Mouse (Mus musculus): ENCODE results near the gene B3gntl1.

- no peak for TF ChIP-seq CTCF (IDR thresholded peaks at IDR 0.05; ENCODE audit: control insufficient read depth, insufficient read depth, insufficient replicate concordance, low read depth, low read length)
- TF ChIP-seq POLR2A (IDR thresholded peaks at IDR 0.05; ENCODE audit: control insufficient read depth, low read depth, low read length): no peak
Observed at GRCm38 (mm10) chr11:121673629-121674028, 676 bp upstream of the B3gntl1 start.
